ENCODE assay signal across 28 mouse cellular contexts in genomic region chr11:8699777-8700176, GRCm38 (mm10). TPM values are rescaled to one million over a fixed set of nuclear protein-coding genes. Genes with fewer than 3 reads are reported as not detected.
DNase-seq lines count a peak whose midpoint lies in the region; ATAC-seq lines count a peak whose summit lies in the region.
"Had no signal": no experiment of that assay in that cellular context is flagged by ENCODE, and none has a peak within 500 bp of the region (broad histone marks: within the 10 kb centered on the region; RNA-seq: fewer than 3 reads in every experiment).

No protein-coding gene starts in this region.

- DNase-seq in hindbrain, embryonic 10.5 days (ENCODE audit: low spot score), result peak; percentile 20
- no peak for DNase-seq in hindbrain, embryonic 14.5 days (ENCODE audit: low spot score)
- peak; percentile 31 for DNase-seq in ES-CJ7 (ENCODE audit: low read depth, low spot score)
- peak; percentile 69 for DNase-seq in R1 (ENCODE audit: low read depth, low spot score)
- DNase-seq in embryonic facial prominence, embryonic 10.5 days (ENCODE audit: low spot score), result no peak
- no peak for DNase-seq in T-cell, adult 2 months (ENCODE audit: low spot score)
- no peak for DNase-seq in yolk sac, embryonic 10.5 days (ENCODE audit: low spot score)
- no peak for DNase-seq in right cerebral cortex, adult 18-20 months
- DNase-seq: adrenal gland, adult 8-10 months; adrenal gland, postnatal 25 days; cerebellum, adult 18-20 months; cerebellum, adult 9-10 months; cerebellum, postnatal 25 days; gastrocnemius, postnatal 10 days; gastrocnemius, postnatal 36 days; heart, adult 2 months; heart, postnatal 14 days; heart, postnatal 4 days had no signal

- peaks cover 23% of the 10 kb centered on the region for H3K4me1 ChIP-seq in hindbrain, embryonic 10.5 days (replicated peaks)
- H3K4me1 ChIP-seq in hindbrain, embryonic 14.5 days (replicated peaks; ENCODE audit: control insufficient read depth, insufficient read depth, low read length), result no peaks in the 10 kb centered on the region
- H3K4me1 ChIP-seq in embryonic facial prominence, embryonic 10.5 days, result peaks cover 28% of the 10 kb centered on the region

- H3K9me3 ChIP-seq in hindbrain, embryonic 10.5 days, result no peaks in the 10 kb centered on the region
- no peaks in the 10 kb centered on the region for H3K9me3 ChIP-seq in hindbrain, embryonic 14.5 days (ENCODE audit: control insufficient read depth, low read length)
- no peaks in the 10 kb centered on the region for H3K9me3 ChIP-seq in embryonic facial prominence, embryonic 10.5 days
- H3K9me3 ChIP-seq: forebrain, embryonic 10.5 days; forebrain, embryonic 13.5 days; heart, embryonic 10.5 days; heart, embryonic 13.5 days; hindbrain, embryonic 12.5 days; intestine, embryonic 15.5 days had no signal

- H3K4me2 ChIP-seq in hindbrain, embryonic 14.5 days (replicated peaks), result no peak overlapping the region
- H3K4me2 ChIP-seq: forebrain, embryonic 13.5 days; heart, embryonic 13.5 days; hindbrain, embryonic 12.5 days; intestine, embryonic 15.5 days had no signal

- no peak overlapping the region for H3K9ac ChIP-seq in hindbrain, embryonic 14.5 days
- H3K9ac ChIP-seq: forebrain, embryonic 13.5 days; heart, embryonic 13.5 days; hindbrain, embryonic 12.5 days; intestine, embryonic 15.5 days had no signal

- H3K36me3 ChIP-seq in hindbrain, embryonic 10.5 days, result no peaks in the 10 kb centered on the region
- no peaks in the 10 kb centered on the region for H3K36me3 ChIP-seq in hindbrain, embryonic 14.5 days (replicated peaks; ENCODE audit: control insufficient read depth, insufficient read depth)
- H3K36me3 ChIP-seq in embryonic facial prominence, embryonic 10.5 days (replicated peaks), result no peaks in the 10 kb centered on the region
- H3K36me3 ChIP-seq: forebrain, embryonic 10.5 days; heart, embryonic 10.5 days; heart, embryonic 13.5 days; hindbrain, embryonic 12.5 days; intestine, embryonic 15.5 days had no signal

- H3K27ac ChIP-seq in hindbrain, embryonic 10.5 days, result peak overlapping the region; percentile 35; the same call in 1 of the 2 replicates
- H3K27ac ChIP-seq in hindbrain, embryonic 14.5 days, result no peak overlapping the region
- 0 out of 2 replicates have a peak overlapping the region, but pooled peaks have one; percentile 16 for H3K27ac ChIP-seq in embryonic facial prominence, embryonic 10.5 days (replicated peaks)
- H3K27ac ChIP-seq: forebrain, embryonic 13.5 days; heart, adult 2 months; heart, embryonic 10.5 days; heart, embryonic 13.5 days; hindbrain, embryonic 12.5 days; intestine, embryonic 15.5 days had no signal

- no peak overlapping the region for H3K4me3 ChIP-seq in hindbrain, embryonic 10.5 days
- no peak overlapping the region for H3K4me3 ChIP-seq in hindbrain, embryonic 14.5 days (replicated peaks; ENCODE audit: low read length)
- H3K4me3 ChIP-seq in embryonic facial prominence, embryonic 10.5 days, result no peak overlapping the region
- H3K4me3 ChIP-seq: forebrain, embryonic 10.5 days; forebrain, embryonic 13.5 days; heart, adult 2 months; heart, embryonic 10.5 days; heart, embryonic 13.5 days; hindbrain, embryonic 12.5 days; intestine, embryonic 15.5 days had no signal

- no peaks in the 10 kb centered on the region for H3K27me3 ChIP-seq in hindbrain, embryonic 10.5 days (ENCODE audit: insufficient read depth, poor library complexity, severe bottlenecking)
- H3K27me3 ChIP-seq in hindbrain, embryonic 14.5 days (ENCODE audit: control insufficient read depth, insufficient read depth, low read length), result no peaks in the 10 kb centered on the region
- no peaks in the 10 kb centered on the region for H3K27me3 ChIP-seq in embryonic facial prominence, embryonic 10.5 days (replicated peaks; ENCODE audit: low read depth, poor library complexity, severe bottlenecking)
- H3K27me3 ChIP-seq: forebrain, embryonic 13.5 days; heart, embryonic 13.5 days; hindbrain, embryonic 12.5 days; intestine, embryonic 15.5 days had no signal

- 23% methylated on average over 5 of the region's 5 CpGs for WGBS in hindbrain, embryonic 10.5 days
- WGBS in hindbrain, embryonic 14.5 days, result 24% methylated on average over 5 of the region's 5 CpGs
- WGBS in embryonic facial prominence, embryonic 10.5 days, result 63% methylated on average over 5 of the region's 5 CpGs

- no peak for ATAC-seq in hindbrain, embryonic 14.5 days (ENCODE audit: low FRiP score)
- ATAC-seq: activated CD4-positive, CD25-positive, alpha-beta regulatory T cell, adult 4 months; CD4-positive, CD25-positive, alpha-beta regulatory T cell, adult 4 months; forebrain, embryonic 13.5 days; forebrain, embryonic 16.5 days; hindbrain, embryonic 16.5 days; intestine, embryonic 15.5 days had no signal

RNA-seq across cellular contexts. Expression of gene Tns3, which starts 35.4 kb away (rescaled TPM):
- polyA plus RNA-seq in hindbrain, embryonic 10.5 days (2016; fragmentation: Nextera tagmentation; extraction: Ambion mirVana), result 9.7 and 10.9 TPM in 2 replicates
- polyA plus RNA-seq in hindbrain, embryonic 14.5 days (2014; fragmentation: Nextera tagmentation; extraction: Ambion mirVana), result 6.0 and 6.8 TPM in 2 replicates
- polyA plus RNA-seq in embryonic facial prominence, embryonic 10.5 days (2016; fragmentation: Nextera tagmentation; extraction: Ambion mirVana), result 20.2 and 23.4 TPM in 2 replicates

Comparison
In these comparisons a context has a peak if more than half of its experiments do, and no peak if none do; other contexts are left out.
1. DNase-seq: peak in hindbrain, embryonic 10.5 days (single experiment), ES-CJ7 (single experiment) and R1 (single experiment); none in hindbrain, embryonic 14.5 days (single experiment), embryonic facial prominence, embryonic 10.5 days (single experiment), T-cell, adult 2 months (single experiment), yolk sac, embryonic 10.5 days (single experiment) and right cerebral cortex, adult 18-20 months (single experiment).